Mouse (Mus musculus): ENCODE data around the gene Hecw2.

Hecw2 gene

DNA sequence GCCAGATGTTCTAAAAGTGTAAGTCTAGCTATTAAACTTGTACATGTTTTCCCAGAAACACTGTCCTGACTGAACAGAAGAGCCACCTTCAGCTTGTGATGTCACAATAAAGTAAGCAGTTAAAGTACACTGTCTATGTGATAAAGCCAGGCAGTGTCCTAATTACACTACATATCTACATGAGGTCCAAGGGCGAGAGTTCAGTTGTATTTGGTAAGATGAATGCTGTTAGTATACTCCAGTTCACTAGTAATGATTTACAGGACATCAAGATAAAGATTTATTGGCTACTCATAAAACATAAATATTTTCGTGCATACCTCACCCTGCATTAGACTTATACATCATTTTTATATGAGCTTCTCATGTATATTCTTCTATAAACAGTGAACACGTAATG, 305.2 kb downstream of the Hecw2 start:
- no peak for DNase-seq (ENCODE audit: low spot score)

DNA sequence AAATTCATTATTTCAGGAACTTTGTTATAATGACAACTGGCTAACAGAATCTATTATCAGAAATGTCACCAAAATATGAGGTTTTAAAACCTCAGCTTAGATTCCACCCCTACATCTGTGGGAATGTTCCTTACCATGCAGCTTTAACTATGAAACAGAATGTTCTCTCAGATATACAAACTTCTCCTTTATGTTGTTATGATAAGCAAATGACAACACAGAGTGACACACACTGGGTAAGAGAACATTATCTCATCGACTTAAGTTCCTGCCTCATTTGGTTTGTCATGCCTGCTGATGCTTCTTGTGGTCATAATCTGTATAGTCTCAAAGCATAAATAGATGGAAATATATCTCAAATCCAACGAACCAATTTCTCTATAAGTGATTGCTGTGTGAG, 312.5 kb downstream of the Hecw2 start:
- DNase-seq (ENCODE audit: low spot score), result no peak

DNA sequence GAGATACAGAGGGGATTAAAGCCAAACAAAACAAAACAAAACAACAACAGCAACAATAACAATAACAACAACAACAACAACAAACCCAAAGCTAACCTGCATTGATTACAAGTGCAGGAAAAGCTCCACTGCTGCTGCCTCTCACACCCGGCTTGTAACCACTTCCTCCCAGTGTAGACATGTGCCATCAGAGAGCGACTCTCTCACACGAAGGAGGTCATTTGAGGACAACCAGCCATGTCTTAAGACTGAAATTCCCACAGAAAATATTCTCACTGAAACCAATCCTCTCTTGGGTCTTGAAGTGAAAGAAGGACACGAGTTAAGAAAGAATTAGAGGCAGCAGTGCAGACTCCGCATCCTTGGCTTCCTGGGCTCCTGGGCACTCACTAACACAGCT, 319.0 kb downstream of the Hecw2 start:
- no peak for DNase-seq (ENCODE audit: low spot score)

DNA sequence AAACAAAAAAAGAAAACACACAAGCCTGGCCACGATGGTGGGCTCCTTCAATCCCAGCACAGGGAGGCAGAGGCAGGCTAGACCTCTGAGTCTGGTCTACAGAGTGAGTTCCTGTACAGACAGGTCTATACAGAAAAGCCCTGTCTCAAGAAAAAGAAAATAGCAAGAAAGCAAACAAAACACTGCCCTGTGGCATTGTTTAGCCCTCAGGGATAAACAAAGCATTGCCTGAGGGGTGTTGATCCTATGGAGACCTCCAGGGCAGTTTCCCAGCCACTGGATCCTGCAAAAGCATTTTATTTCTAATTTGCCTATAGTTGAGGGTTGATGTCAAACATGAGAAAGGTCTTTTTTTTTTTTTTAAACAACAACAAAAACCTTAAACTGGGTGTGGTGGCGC, 327.7 kb downstream of the Hecw2 start:
- DNase-seq (ENCODE audit: low spot score), result no peak

DNA sequence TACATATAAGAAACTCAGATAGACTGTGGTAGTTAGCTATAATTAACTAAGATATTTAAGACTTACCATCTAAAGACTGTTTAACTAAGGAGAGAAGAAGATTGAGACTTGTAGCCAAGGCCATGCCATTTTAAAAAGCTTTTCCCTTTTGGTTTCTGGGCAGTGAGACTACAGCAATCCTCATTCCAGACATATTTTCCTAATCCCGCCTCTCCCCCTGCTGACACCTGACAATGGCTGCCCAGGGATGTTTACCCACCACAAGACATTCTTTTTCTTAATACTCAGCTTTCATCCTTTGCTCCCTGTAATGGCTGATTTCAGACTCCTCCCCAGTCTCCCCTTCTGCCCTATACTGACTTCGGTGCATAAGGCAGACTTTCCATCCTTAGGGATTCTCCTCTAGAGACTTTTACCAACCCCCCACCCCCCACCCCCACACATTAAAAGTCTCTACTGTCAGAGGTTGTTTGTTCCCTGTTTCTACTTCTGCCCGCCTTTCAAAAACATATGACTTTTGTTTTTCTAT, 328.5 kb downstream of the Hecw2 start:
- DNase-seq (ENCODE audit: low spot score), result no peak

DNA sequence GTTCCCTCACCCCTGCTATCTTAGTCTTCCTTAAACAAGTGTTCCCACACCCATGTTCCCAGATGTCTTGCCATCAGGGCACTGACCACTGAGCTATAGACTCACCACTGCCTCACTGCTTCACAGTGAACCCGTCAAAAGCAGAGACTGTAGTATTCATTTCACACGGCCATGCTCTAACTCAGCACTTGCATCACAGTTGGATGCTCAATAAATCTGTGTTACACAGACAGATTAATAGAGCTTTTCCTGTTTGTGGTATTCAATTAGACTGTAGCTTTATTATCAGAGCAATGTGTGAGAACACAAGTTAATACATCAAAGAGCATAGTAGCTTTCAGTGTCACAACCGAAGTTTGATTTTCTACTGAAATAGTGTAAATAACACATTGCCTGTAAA, 330.9 kb downstream of the Hecw2 start:
- no peak for DNase-seq (ENCODE audit: low spot score)

DNA sequence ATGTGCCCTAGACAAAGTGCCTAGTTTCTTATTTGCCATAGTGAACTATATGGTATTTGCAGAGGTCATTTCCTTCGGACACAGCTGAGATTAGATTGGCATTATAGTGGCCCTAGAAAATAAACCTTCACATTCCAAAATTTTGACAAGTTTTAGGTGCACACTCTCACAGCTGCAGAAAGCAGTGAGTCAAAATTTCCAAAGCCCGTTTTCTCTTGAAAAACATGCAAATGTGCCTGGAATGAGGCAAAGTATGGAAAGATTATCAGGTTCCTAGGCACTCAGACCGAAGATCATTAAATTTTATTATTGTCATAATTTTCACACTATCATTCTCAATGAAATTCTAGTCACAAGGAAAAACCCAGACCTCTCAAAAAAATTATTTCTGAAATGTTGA, 334.4 kb downstream of the Hecw2 start:
- no peak for DNase-seq (ENCODE audit: low spot score)

DNA sequence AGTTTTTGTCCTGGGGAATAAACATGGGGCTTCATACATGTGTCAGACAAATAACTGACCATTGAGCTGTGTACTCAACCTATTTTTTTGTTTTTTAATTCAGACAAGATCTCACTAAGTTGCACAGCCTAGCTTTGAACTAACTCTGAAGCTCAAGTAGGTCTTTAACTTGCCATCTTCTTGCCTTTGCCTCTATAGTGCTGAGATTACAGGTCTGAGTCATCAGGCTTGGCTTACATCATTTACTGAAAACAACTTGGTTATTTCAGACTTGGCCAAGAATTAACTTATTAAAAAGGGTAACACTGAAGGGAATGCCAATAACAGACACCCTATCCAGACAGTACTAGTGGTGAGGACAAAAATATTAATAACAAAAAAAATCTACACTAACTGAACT, 335.8 kb downstream of the Hecw2 start:
- no peak for DNase-seq (ENCODE audit: low spot score)

DNA sequence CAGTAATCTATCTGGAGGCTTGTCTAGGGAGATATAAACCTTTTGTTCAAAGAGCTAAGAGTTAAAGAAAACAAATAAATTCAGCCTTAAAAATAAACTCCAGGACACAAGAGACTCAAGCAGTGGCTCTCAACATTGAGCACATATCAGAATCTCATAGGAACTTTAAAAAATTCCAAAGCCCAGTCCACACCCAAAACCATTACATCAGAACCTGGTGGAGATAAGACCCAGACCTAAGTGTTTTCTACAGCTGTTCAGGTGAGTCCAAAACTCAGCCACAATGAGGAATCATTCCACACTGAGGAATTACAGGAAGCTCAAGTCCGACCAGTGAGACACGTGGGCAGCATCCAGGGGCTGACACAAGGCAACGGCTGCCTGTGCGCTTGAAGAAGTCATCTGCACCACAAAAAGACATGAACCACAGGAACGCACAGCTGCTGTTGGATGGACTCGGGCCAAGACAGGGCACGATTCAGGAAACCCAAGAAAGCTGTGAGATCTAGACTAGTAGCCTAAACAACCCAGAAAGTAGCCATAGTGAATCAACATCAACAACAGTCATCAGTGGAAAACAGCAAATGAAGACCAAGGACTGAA, 338.4 kb downstream of the Hecw2 start:
- DNase-seq (ENCODE audit: low spot score), result no peak

DNA sequence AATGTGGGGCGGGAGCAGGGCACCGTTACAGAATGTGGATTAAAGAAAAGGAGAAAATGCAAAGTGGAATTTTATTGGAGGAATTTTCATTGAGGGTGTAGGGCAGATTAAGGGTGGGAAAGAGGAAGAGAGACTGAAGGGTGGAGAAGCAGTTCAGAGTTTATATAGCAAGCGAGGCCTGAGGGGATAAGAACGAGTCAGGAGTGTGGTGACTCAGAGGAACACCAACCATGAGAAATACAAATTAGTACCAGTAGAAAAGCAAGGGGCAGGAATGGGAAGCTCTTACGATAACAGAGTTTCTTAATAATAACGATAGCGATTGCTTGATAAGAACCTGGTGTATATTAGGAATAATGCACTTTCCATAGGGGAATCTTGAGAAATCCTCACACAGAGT, 339.2 kb downstream of the Hecw2 start:
- DNase-seq (ENCODE audit: low spot score), result no peak

DNA sequence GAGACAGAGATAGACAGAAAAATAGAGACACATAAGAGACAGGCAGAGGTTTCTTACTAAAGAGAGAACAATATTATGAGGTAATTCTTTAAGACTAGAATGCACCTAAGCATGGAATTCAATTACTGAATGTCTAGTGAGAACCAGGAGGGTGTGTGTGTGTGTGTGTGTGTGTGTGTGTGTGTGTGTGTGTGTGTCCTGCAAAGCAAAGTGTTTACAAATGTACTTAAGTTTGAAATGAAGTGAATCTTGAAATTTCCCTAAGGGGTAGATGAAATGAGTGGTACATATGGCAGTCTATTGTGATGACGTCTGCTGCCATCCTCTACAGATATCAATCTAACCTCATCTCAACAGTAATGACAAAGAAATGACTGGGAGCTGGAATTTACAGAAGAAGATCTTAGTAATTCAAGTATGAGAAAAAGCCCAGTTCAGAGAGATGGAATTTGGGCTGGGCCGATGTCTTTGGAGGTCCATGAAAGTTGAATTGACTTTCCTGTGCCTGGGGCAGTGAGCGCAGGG, 342.8 kb downstream of the Hecw2 start:
- no peak for DNase-seq (ENCODE audit: low spot score)

DNA sequence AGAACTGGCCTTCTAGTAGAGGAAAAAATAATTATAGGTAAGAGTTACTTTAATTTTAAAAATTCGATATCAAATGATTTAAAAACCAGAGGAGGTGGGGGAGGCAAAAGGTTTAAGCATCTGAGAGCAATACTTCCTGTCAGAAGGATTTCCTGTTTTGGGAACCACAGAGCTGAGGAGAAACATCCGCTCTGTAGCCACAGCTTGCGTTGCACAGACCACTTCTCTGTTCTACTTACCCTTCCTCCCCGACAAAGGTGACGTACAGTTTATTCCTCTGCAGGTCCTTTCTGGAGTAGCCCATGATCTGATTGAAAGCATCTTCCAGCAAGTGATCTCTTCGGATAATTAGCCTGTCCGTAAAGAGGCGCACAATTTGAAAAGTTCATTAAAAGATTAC, 343.6 kb downstream of the Hecw2 start:
- DNase-seq (ENCODE audit: low spot score), result no peak

DNA sequence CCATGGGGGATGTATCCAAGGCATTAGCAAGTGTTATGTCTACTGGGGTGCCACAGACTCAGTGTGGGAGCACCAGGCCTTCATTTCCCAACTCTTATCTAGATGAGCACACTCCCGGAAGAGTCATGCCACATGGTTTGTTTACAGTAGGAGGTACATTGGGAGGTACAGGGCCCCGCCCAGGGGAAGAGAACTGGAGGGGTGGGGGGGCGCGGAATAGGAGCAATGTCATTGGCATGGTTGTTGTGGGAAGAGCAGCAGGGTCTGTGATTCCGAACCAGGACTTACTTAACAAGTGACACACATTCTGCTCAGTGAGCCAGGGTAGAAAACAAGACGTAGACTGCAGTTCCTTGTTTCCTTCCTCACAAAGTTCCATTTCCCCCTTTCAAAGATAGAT, 344.1 kb downstream of the Hecw2 start:
- DNase-seq (ENCODE audit: low spot score), result no peak

DNA sequence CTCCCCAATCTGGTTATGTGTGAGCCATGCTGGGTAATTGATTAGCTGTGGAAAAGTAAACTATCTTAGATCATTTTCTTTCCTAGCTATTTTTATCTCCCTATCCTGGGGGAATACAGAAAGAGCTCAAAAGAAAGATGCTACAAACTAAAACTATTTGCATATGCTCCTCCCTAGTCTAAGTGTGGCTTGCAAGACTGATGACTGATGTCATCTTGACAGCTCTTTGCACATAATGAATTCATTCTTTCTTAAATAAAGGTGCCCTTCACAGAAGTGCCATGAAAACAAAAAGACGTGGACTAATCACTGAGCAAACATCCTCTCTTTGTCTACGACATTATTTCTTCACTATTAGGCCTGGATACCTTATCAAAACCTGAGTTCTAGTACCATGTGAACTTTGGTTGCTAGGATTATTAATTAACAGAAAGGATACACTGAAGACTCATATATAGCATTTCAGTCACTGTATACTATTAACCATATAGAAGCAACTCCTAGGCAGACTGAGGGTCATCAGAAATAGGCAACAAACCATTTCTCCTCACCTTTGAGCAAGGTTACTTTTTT, 348.2 kb downstream of the Hecw2 start:
- DNase-seq (ENCODE audit: low spot score), result no peak

DNA sequence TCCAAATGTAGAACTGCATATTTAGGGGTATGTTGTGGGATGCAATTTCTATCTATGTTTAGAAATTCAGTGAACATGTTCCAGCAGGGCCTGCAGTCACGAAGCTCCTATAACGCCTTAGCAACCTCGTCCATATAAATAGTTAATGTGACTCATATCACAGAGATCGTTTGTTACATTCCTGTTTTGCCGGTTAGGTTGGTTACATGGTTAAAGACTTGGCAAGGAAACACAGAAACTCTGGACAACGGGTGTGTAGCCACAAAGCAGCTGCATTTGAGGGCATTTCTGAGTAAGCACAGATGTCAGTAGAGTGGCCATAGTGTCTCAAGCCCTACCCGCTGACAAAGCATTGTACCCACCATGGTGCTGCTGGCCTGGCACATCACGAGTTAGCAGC, 349.1 kb downstream of the Hecw2 start:
- DNase-seq (ENCODE audit: low spot score), result no peak

DNA sequence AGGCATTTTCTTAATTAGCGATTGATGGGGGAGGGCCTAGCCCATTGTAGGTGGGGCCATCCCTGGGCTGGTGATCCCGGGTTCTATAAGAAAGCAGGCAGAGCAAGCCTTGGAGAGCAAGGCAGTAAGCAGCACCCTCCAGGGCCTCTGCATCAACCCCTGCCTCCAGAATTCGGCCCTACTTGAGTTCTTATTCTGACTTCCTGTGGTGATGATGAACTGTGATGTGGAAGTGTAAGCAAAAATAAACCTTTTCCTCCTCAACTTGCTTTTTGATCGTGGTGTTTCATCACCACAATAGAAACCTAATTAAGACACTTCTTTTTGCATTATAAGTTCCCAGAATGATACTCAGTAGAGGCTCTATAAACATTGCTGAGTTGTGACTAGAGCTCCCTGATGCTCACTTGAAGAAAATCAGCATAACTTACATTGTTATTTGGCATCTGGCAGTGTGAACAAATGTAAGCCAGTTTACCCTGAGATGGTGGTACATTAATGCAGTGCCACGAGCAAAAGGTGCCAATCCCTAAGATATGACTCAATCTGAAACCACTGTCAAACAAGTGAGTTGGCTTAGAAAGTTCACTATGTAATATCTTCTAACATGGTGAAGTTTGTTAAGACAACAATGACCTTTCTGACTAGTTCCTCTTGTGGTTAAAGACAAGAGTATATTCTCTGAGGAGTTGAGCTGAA, 349.9 kb downstream of the Hecw2 start:
- no peak for DNase-seq (ENCODE audit: low spot score)

DNA sequence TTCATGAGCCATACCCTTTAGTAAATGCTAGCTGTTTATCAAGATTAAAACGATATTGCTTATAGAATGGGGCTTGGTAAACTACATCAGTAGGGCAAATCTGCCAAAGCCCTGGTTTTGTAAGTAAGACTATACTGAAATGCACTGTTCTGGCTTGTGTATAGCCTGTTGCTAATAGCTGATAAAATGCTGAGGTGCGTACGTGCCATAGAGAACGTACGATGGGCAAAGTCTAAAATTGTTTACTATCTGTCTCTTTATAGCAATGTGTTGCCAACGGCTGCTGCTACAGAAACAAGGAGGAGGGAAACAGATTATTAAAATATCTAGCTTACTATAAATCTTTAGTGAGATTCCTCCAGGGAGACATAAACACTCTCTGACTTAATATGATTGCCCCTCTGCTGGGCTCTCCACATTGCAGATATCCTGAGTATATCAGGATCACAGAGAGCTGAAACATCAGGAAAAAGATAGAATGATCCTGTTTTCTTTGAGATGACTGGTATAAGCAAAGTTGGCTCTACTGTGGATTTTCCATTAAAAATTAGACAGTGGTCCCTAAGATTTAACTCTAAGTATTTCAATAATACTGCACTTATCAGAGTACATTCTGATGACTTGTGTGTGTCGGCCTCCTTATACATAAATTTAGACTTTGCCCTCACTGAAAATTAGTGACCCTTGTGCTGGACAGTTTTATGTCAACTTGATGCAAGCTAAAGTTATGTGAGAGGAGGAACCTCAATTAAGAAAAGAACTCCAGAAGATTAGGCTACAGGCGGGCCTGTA, 350.6 kb downstream of the Hecw2 start:
- no peak for DNase-seq (ENCODE audit: low spot score)

DNA sequence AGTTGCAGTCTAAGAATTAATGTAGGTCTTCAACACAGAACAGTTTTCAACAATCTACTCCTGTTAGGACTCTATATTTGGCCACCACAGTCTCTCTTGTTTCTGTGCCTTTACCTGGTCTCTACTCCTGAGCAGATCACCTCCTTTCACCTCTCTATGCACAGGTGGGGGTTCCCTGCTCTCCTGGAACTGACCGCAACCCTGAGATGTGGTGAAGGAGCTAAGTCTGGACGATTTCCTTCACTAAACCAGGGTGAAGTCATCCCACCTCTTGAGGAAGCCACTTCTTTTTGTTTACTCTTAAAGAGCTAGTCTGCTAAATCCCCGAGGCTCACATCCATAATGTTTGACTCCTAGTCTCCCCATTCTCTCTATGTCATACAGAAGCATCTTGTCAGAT, 351.9 kb downstream of the Hecw2 start:
- DNase-seq (ENCODE audit: low spot score), result no peak

DNA sequence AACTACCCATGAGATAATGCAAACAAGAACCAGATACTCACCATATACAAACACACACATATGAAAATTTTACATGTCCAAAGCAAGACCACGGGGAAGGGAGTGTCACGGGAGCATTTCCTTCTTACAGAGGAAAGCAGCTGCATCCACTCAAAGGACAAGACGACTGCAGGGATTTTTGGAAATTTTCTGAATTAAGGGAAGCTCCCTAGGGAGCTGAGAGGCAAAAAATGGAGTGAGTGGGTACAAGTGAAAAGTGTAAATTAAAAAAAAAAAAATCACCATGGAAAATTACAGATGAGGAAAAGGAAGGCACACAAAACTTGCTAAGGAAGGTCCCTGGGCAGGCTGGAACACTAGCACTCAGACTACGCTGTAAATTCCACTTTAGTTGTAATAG, 353.9 kb downstream of the Hecw2 start:
- DNase-seq (ENCODE audit: low spot score), result no peak

DNA sequence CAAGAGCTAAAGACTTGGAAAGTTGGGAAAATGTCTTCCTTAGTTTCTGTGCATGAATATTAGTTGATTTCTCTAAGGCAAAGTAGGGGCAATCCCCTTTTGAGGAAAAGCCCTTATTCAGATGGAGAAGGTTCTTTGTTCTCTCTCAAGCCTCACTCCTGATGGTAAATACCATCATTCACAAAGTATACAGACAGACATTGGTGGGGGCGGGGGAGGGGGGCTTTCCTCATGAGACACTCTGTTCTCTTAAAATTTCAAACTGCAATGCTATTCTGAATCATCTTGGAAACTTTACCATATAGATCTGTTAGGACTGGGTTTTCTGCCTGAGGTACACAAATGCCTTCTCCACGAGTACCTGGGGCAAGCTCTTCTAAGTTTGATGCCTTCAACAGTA, 355.6 kb downstream of the Hecw2 start:
- DNase-seq (ENCODE audit: low spot score), result no peak

DNA sequence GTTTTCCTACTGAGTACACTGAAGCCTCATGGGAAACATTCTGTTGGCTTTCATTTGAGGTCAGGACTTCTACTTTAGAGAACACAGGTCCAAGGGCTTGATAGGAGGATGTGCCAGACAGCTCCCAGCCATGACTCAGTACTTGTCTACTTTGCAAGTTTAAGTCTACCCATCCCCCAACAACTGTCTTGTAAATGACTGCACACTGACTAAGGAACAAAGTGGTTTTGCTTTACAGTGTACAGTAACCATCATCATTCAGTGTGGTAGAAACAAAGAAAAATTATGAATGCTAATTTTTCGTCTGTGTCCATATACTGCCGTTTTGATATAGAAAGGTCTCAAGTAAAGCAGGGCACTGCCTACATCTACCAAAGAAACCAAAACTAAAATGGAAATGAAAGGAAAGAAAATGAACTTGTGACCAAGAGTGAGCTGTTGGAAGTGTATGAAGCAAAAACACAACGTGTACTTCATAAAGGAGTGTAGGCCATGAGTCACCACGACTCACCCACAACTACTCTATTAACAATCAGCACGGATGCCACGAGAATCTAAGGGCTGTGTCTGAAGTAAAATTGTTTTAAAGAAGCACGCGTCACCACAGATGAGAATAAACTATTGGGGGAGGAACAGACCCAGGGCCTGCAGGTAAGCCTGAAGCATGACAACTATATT, 356.6 kb downstream of the Hecw2 start:
- DNase-seq (ENCODE audit: low spot score), result no peak

DNA sequence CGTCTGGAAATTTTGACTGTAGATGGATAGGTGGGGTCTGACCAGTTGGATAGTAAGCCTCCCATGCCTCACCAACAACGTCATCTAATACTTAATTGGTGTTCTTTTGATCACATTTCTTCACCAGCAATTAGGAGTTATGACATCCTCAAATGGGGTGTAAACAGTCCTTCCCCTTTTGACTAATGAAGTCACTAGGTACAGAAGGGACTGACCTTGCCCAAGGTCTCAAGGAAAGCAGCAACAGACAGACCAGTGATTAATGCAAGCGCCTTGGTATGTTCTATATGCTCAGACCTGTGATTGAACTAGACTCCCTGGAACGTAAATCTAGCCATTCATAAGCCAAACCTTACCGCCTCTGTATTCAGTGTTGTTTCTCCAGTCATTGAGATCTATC, 364.7 kb downstream of the Hecw2 start:
- no peak for DNase-seq (ENCODE audit: low spot score)

Data from layer of hippocampus, adult 9-10 months (tissue).